Mouse (Mus musculus) CH12.LX (cell line): Measurements from ENCODE around the gene Gbx1. TPM values are rescaled to one million over a fixed set of nuclear protein-coding genes. Genes with fewer than 3 reads are reported as not detected.
A peak's percentile ranks its signal among the peaks of the same experiment; 100 is the strongest.

Source experiments
- DNase-seq: peaks from one replicate; pipeline ENCODE4 v3.0.0-alpha.2; 2013; ENCODE audit errors: extremely low read depth
- H3K27ac ChIP-seq: 2 replicates; pipeline ENCODE4 v1.5.1; 2012; ENCODE audit warnings: low read depth, mild to moderate bottlenecking, control low read depth, moderate library complexity; ENCODE audit not compliant: insufficient read depth
- H3K27me3 ChIP-seq: replicated peaks from 2 replicates; pipeline ENCODE3; 2012; ENCODE audit warnings: inconsistent platforms
- H3K36me3 ChIP-seq, 2 experiments: replicated peaks in 1 of 2; 2 replicates each; pipeline versions ENCODE3 to v1.6.1; 2012; ENCODE audit warnings: inconsistent platforms in 1 of 2, low read length in 1 of 2, mild to moderate bottlenecking in 1 of 2, mixed read lengths in 1 of 2, moderate library complexity in 1 of 2; ENCODE audit not compliant: control insufficient read depth in 1 of 2, insufficient read depth in 1 of 2
- H3K4me1 ChIP-seq, 2 experiments: 2 replicates each; pipeline ENCODE4 v1.6.1; 2012; ENCODE audit warnings: inconsistent platforms in 1 of 2, moderate library complexity in 1 of 2; ENCODE audit not compliant: insufficient read depth in 2 of 2, control insufficient read depth in 1 of 2
- H3K4me2 ChIP-seq: 2 replicates; pipeline ENCODE4 v1.6.1; 2012; ENCODE audit warnings: low read depth, mild to moderate bottlenecking, control low read depth; ENCODE audit not compliant: poor library complexity, insufficient read depth, severe bottlenecking
- H3K4me3 ChIP-seq, 3 experiments: fragments of 150-350 bp in 1 of 3; sonication (generic) in 1 of 3; replicated peaks in 1 of 3; 2 replicates each; pipeline versions ENCODE3 to v1.5.1; 2011 to 2012; ENCODE audit warnings: low read depth in 2 of 3, low read length in 2 of 3, mild to moderate bottlenecking in 2 of 3, moderate library complexity in 2 of 3, control low read depth in 1 of 3, improper control_type of control experiment in 1 of 3, inconsistent platforms in 1 of 3, mixed read lengths in 1 of 3; ENCODE audit not compliant: poor library complexity in 1 of 3
- H3K79me2 ChIP-seq: replicated peaks from 2 replicates; pipeline ENCODE4 v1.6.1; 2012; ENCODE audit warnings: mild to moderate bottlenecking, moderate library complexity; ENCODE audit not compliant: control insufficient read depth, poor library complexity, insufficient read depth, severe bottlenecking; ENCODE audit errors: extremely low read depth
- H3K9ac ChIP-seq: 2 replicates; pipeline ENCODE4 v1.6.1; 2012; ENCODE audit warnings: low read depth, mild to moderate bottlenecking, control low read depth, moderate library complexity; ENCODE audit not compliant: insufficient read depth
- H3K9me3 ChIP-seq: replicated peaks from 2 replicates; pipeline ENCODE3; 2012; ENCODE audit warnings: low read length, inconsistent platforms, mixed read lengths
- BHLHE40 ChIP-seq: IDR thresholded peaks from 2 replicates; pipeline ENCODE4 v1.6.1; 2011; ENCODE audit warnings: mild to moderate bottlenecking, low read depth, low read length, improper control_type of control experiment
- CHD1 ChIP-seq: IDR thresholded peaks from 2 replicates; pipeline ENCODE4 v1.6.1; 2012; ENCODE audit warnings: low read depth, low read length, improper control_type of control experiment, inconsistent platforms
- CHD2 ChIP-seq: IDR thresholded peaks from 2 replicates; pipeline ENCODE4 v1.6.1; 2011; ENCODE audit warnings: low read length, improper control_type of control experiment
- CTCF ChIP-seq, 2 experiments: IDR thresholded peaks in 1 of 2; conservative IDR thresholded peaks in 1 of 2; 2 replicates each; pipeline ENCODE4 v1.5.1; 2011 to 2012; ENCODE audit warnings: low read depth in 2 of 2, low read length in 2 of 2, improper control_type of control experiment in 1 of 2, inconsistent platforms in 1 of 2, mild to moderate bottlenecking in 1 of 2, moderate library complexity in 1 of 2
- ELF1 ChIP-seq: IDR thresholded peaks from 2 replicates; pipeline ENCODE4 v1.6.1; 2014; ENCODE audit warnings: low read depth, mild to moderate bottlenecking, inconsistent platforms, low read length, improper control_type of control experiment
- ETS1 ChIP-seq: conservative IDR thresholded peaks from 2 replicates; pipeline ENCODE4 v1.6.1; 2012; ENCODE audit warnings: low read depth, mild to moderate bottlenecking, inconsistent platforms, low read length, improper control_type of control experiment, moderate library complexity
- GABPA ChIP-seq: IDR thresholded peaks from 2 replicates; pipeline ENCODE4 v1.6.1; 2012; ENCODE audit warnings: low read depth, low read length, improper control_type of control experiment, inconsistent platforms; ENCODE audit not compliant: insufficient replicate concordance
- HCFC1 ChIP-seq: IDR thresholded peaks from 2 replicates; pipeline ENCODE4 v1.6.1; 2012; ENCODE audit warnings: low read depth, mild to moderate bottlenecking, inconsistent platforms, low read length, improper control_type of control experiment
- JUN ChIP-seq: IDR thresholded peaks from 2 replicates; pipeline ENCODE4 v1.6.1; 2011; ENCODE audit warnings: low read depth, mild to moderate bottlenecking, low read length, improper control_type of control experiment, moderate library complexity; ENCODE audit not compliant: insufficient read depth
- MAX ChIP-seq: IDR thresholded peaks from 2 replicates; pipeline ENCODE4 v1.6.1; 2011; ENCODE audit warnings: low read length, improper control_type of control experiment
- MEF2A ChIP-seq: IDR thresholded peaks from 2 replicates; pipeline ENCODE4 v1.6.1; 2014; ENCODE audit warnings: low read depth, mild to moderate bottlenecking, inconsistent platforms, low read length, improper control_type of control experiment, borderline replicate concordance
- MXI1 ChIP-seq: IDR thresholded peaks from 2 replicates; pipeline ENCODE4 v1.6.1; 2011; ENCODE audit warnings: mild to moderate bottlenecking, low read depth, low read length, improper control_type of control experiment
- MYC ChIP-seq: IDR thresholded peaks from 2 replicates; pipeline ENCODE4 v1.6.1; 2011; ENCODE audit warnings: low read depth, mild to moderate bottlenecking, improper control_type of control experiment, low read length
- NELFE ChIP-seq: IDR thresholded peaks from 2 replicates; pipeline ENCODE4 v1.6.1; 2011; ENCODE audit warnings: low read depth, low read length, improper control_type of control experiment
- POLR2A ChIP-seq: IDR thresholded peaks from 2 replicates; pipeline ENCODE4 v1.6.1; 2011; ENCODE audit warnings: low read depth, mild to moderate bottlenecking, improper control_type of control experiment, low read length
- RAD21 ChIP-seq: IDR thresholded peaks from 2 replicates; pipeline ENCODE4 v1.6.1; 2011; ENCODE audit warnings: low read depth, mild to moderate bottlenecking, low read length, improper control_type of control experiment, moderate library complexity
- RCOR1 ChIP-seq: conservative IDR thresholded peaks from 2 replicates; pipeline ENCODE4 v1.6.1; 2012; ENCODE audit warnings: low read depth, mild to moderate bottlenecking, inconsistent platforms, low read length, improper control_type of control experiment
- SIN3A ChIP-seq: IDR thresholded peaks from 2 replicates; pipeline ENCODE4 v1.6.1; 2012; ENCODE audit warnings: low read length, improper control_type of control experiment, inconsistent platforms
- SMC3 ChIP-seq: IDR thresholded peaks from 2 replicates; pipeline ENCODE4 v1.6.1; 2011; ENCODE audit warnings: low read depth, low read length, improper control_type of control experiment
- TBP ChIP-seq: conservative IDR thresholded peaks from 2 replicates; pipeline ENCODE4 v1.6.1; 2011; ENCODE audit warnings: low read depth, low read length, improper control_type of control experiment
- TCF12 ChIP-seq: IDR thresholded peaks from 2 replicates; pipeline ENCODE4 v1.6.1; 2014; ENCODE audit warnings: low read depth, mild to moderate bottlenecking, inconsistent platforms, low read length, improper control_type of control experiment
- UBTF ChIP-seq: IDR thresholded peaks from 2 replicates; pipeline ENCODE4 v1.6.1; 2012; ENCODE audit warnings: low read depth, mild to moderate bottlenecking, inconsistent platforms, low read length, improper control_type of control experiment, moderate library complexity
- USF2 ChIP-seq: conservative IDR thresholded peaks from 2 replicates; pipeline ENCODE4 v1.6.1; 2011; ENCODE audit warnings: low read depth, low read length, improper control_type of control experiment
- ZC3H11A ChIP-seq: IDR thresholded peaks from 2 replicates; pipeline ENCODE4 v1.6.1; 2012; ENCODE audit warnings: low read depth, mild to moderate bottlenecking, inconsistent platforms, low read length, improper control_type of control experiment
- ZKSCAN1 ChIP-seq: IDR thresholded peaks from 2 replicates; pipeline ENCODE4 v1.6.1; 2012; ENCODE audit warnings: low read depth, inconsistent platforms, low read length, improper control_type of control experiment, borderline replicate concordance
- ZNF384 ChIP-seq: IDR thresholded peaks from 2 replicates; pipeline ENCODE4 v1.6.1; 2012; ENCODE audit warnings: low read depth, low read length, improper control_type of control experiment, inconsistent platforms
- dilution Hi-C: fragments of 300-500 bp; cut with MboI; formaldehyde crosslinking; loops from 2 replicates; pipeline ENCODE4 v1.14.3; 2020; ENCODE audit warnings: low sequenced_read_pairs; ENCODE audit not compliant: extremely low pct_unique_long_range_greater_than_20kb, extremely low pct_ligation_motif_present
- in situ Hi-C: fragments of 300-500 bp; cut with MboI; formaldehyde crosslinking; loops from 3 replicates; pipeline ENCODE4 v1.14.3; 2019; ENCODE audit warnings: low sequenced_read_pairs, low pct_ligation_motif_present, low pct_unique_long_range_greater_than_20kb, mixed read lengths
- polyA plus RNA-seq: library from polyadenylated mRNA; unstranded; fragments of >175 nt; gene quantifications from 2 replicates; pipeline ENCODE4 v1.2.1, GENCODE M21; 2012; ENCODE audit warnings: low read depth; ENCODE audit not compliant: insufficient read length
- total RNA-seq, 2 experiments: library from RNA; depleted of rRNA; stranded (reverse); fragments of 300-350 nt in 1 of 2; fragments of >200 nt in 1 of 2; gene quantifications; 2 replicates each; pipeline ENCODE4 v1.2.3; 2012 to 2014

Gbx1 gene
- total and polyA plus RNA-seq, 3 experiments = 0.08 to 0.13 TPM; not detected in 1

DNA sequence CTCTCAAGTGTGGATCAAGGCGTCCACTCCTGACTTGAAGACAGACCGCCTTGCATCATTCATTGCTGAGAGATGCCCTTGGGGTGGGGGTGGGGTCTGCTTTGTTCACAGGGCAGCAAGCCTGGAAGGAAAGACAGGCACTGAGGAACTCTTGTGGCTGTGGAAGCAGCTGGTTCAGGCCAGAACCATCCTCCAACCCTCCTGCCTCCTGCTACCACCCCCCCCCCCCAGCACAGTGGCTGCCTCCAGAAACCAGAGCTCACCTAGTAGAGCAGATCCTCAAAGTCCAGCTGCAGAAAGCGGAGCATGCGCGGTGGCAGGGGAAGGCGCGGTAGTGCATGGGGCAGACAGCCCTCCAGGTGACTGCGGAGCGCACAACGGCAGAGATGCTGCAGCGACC, 6.4 kb upstream of the Gbx1 start:
- Histone ChIP-seq H3K27me3 (peaks cover 58% of the 10 kb centered on the region), H3K9ac (no peak overlapping the region), H3K79me2 (no peaks in the 10 kb centered on the region), H3K4me1 (peaks cover 7% of the 10 kb centered on the region in 2 experiments), H3K4me2 (no peak overlapping the region), H3K9me3 (no peaks in the 10 kb centered on the region), H3K4me3 (no peak overlapping the region), H3K27ac (no peak overlapping the region), H3K36me3 (no peaks in the 10 kb centered on the region)
- dilution Hi-C loops = no loop called here
- in situ Hi-C loops = loop anchor here (10.0 kb wide), 1 partner anchor 121 kb away; no protein-coding TSS in a partner anchor
- TF ChIP-seq HCFC1 (no peak), SIN3A (no peak), BHLHE40 (no peak), ETS1 (no peak), POLR2A (no peak), TBP (no peak), ELF1 (no peak), RCOR1 (no peak), UBTF (no peak), CHD1 (no peak), JUN (no peak), ZC3H11A (no peak), ZKSCAN1 (no peak), USF2 (no peak), MXI1 (no peak), TCF12 (no peak), CHD2 (no peak), MAX (no peak), GABPA (no peak)
- no peak for DNase-seq

GRCm38 (mm10) chr5:24530042-24530689, 3.2 kb upstream of the Gbx1 start:
- dilution Hi-C loops = no loop called here
- Histone ChIP-seq H3K9me3 (peaks cover 4% of the 10 kb centered on the region), H3K4me2 (0 out of 2 replicates have a peak overlapping the region, but pooled peaks have one; percentile 6), H3K36me3 (no peaks in the 10 kb centered on the region), H3K9ac (no peak overlapping the region), H3K4me1 (no peaks in the 10 kb centered on the region), H3K4me3 (no peak overlapping the region), H3K79me2 (no peaks in the 10 kb centered on the region), H3K27ac (no peak overlapping the region), H3K27me3 (peaks cover 43% of the 10 kb centered on the region)
- in situ Hi-C loops = loop anchor here (10.0 kb wide), 1 partner anchor 125 kb away; no protein-coding TSS in a partner anchor
- DNase-seq = peak; percentile 84
- TF ChIP-seq TBP = no peak
- peak; percentile 80; the same call in 1 of the 2 replicates for TF ChIP-seq NELFE
- peak; percentile 45 for TF ChIP-seq HCFC1
- no peak for TF ChIP-seq ZNF384
- peak; percentile 66; the same call in 1 of the 2 replicates for TF ChIP-seq MEF2A
- TF ChIP-seq CTCF (conservative IDR thresholded peaks at IDR 0.05 in 1 of 2, IDR thresholded peaks at IDR 0.05 in 1 of 2; ENCODE audit: low read depth in 2 of 2, low read length in 2 of 2) = peak; percentile 99 to 100
- TF ChIP-seq SMC3 = peak; percentile 92
- TF ChIP-seq MYC = peak; percentile 43; the same call in 1 of the 2 replicates
- TF ChIP-seq RAD21 = peak; percentile 70
